Mouse (Mus musculus) cerebellum, adult 2 months (tissue): ENCODE measurements around the gene Bach1. TPM values are rescaled to one million over a fixed set of nuclear protein-coding genes. Genes with fewer than 3 reads are reported as not detected.

Experiments used
- DNase-seq, 2 experiments: peaks; one replicate each; pipeline ENCODE4 v3.0.0; 2021
- H3K27ac ChIP-seq: fragments of 200-500 bp; 2 replicates; pipeline ENCODE4 v1.5.1; 2012; ENCODE audit warnings: low read length, control low read depth, inconsistent platforms; ENCODE audit not compliant: insufficient read depth
- H3K27me3 ChIP-seq: fragments of 200-500 bp; 2 replicates; pipeline ENCODE4 v1.6.1; 2012; ENCODE audit warnings: inconsistent platforms, mild to moderate bottlenecking, low read length, moderate library complexity; ENCODE audit not compliant: control insufficient read depth, insufficient read depth
- H3K4me1 ChIP-seq: fragments of 200-500 bp; 2 replicates; pipeline ENCODE4 v1.6.1; 2011; ENCODE audit warnings: low read length; ENCODE audit not compliant: control insufficient read depth, insufficient read depth
- H3K4me3 ChIP-seq: fragments of 200-500 bp; replicated peaks from 2 replicates; pipeline ENCODE3; 2011; ENCODE audit warnings: mild to moderate bottlenecking, low read depth, low read length, control low read depth; ENCODE audit not compliant: insufficient read depth
- CTCF ChIP-seq: fragments of 200-500 bp; IDR thresholded peaks from 2 replicates; pipeline ENCODE4 v1.5.1; 2011; ENCODE audit warnings: low read depth, mild to moderate bottlenecking, control low read depth, low read length, moderate library complexity, borderline replicate concordance; ENCODE audit not compliant: insufficient read depth
- POLR2A ChIP-seq: fragments of 200-500 bp; IDR thresholded peaks from 2 replicates; pipeline ENCODE4 v1.6.1; 2011; ENCODE audit warnings: low read length, control low read depth, borderline replicate concordance; ENCODE audit not compliant: insufficient read depth
- WGBS: fragments of 180-500 bp; shearing (Covaris S2); methylation state at CpG from one replicate; pipeline ENCODE4 v1.1.7; 2018; 5-methylcytosine and 5-hydroxymethylcytosine counted together
- polyA plus RNA-seq: library from polyadenylated mRNA; depleted of rRNA; stranded (reverse); fragments of >200 nt; gene quantifications from 2 replicates; pipeline ENCODE4 v1.2.3, GENCODE M21; 2012

Gene Bach1
- polyA plus RNA-seq, 1 experiment: 8.5 TPM

GRCm38 (mm10) chr16:87661024-87661471 lies 37.7 kb upstream of the Bach1 start:
- no peak for DNase-seq
- Histone ChIP-seq H3K27me3 (no peaks in the 10 kb centered on the region), H3K27ac (no peak overlapping the region), H3K4me3 (no peak overlapping the region), H3K4me1 (no peaks in the 10 kb centered on the region)
- TF ChIP-seq CTCF: no peak
- WGBS: 82% methylated on average over 12 of the region's 12 CpGs

GRCm38 (mm10) chr16:87661636-87662035 lies 37.1 kb upstream of the Bach1 start:
- TF ChIP-seq POLR2A (no peak), CTCF (no peak)
- Histone ChIP-seq H3K4me3 (no peak overlapping the region), H3K27ac (no peak overlapping the region), H3K4me1 (no peaks in the 10 kb centered on the region), H3K27me3 (no peaks in the 10 kb centered on the region)
- WGBS: 93% methylated on average over 8 of the region's 8 CpGs
- no peak for DNase-seq

- Histone ChIP-seq H3K4me3 (no peak overlapping the region), H3K27me3 (no peaks in the 10 kb centered on the region), H3K4me1 (no peaks in the 10 kb centered on the region), H3K27ac (no peak overlapping the region)
- no peak for DNase-seq
- WGBS: 79% methylated on average over 2 of the region's 2 CpGs
- TF ChIP-seq CTCF: no peak
- TF ChIP-seq POLR2A: no peak
Measured at GRCm38 (mm10) chr16:87662528-87662927, 36.2 kb upstream of the Bach1 start.

GRCm38 (mm10) chr16:87663890-87664289 lies 34.9 kb upstream of the Bach1 start:
- Histone ChIP-seq H3K4me1 (no peaks in the 10 kb centered on the region), H3K27ac (no peak overlapping the region), H3K4me3 (no peak overlapping the region), H3K27me3 (no peaks in the 10 kb centered on the region)
- WGBS: 87% methylated on average over 6 of the region's 6 CpGs
- DNase-seq: no peak
- TF ChIP-seq CTCF (no peak), POLR2A (no peak)

GRCm38 (mm10) chr16:87665246-87665645 lies 33.5 kb upstream of the Bach1 start:
- WGBS: 39% methylated on average over 9 of the region's 9 CpGs
- TF ChIP-seq POLR2A: no peak
- TF ChIP-seq CTCF: no peak
- H3K27ac ChIP-seq: no peak overlapping the region
- no peaks in the 10 kb centered on the region for H3K4me1 ChIP-seq
- no peak for DNase-seq
- no peak overlapping the region for H3K4me3 ChIP-seq
- H3K27me3 ChIP-seq: no peaks in the 10 kb centered on the region

DNA sequence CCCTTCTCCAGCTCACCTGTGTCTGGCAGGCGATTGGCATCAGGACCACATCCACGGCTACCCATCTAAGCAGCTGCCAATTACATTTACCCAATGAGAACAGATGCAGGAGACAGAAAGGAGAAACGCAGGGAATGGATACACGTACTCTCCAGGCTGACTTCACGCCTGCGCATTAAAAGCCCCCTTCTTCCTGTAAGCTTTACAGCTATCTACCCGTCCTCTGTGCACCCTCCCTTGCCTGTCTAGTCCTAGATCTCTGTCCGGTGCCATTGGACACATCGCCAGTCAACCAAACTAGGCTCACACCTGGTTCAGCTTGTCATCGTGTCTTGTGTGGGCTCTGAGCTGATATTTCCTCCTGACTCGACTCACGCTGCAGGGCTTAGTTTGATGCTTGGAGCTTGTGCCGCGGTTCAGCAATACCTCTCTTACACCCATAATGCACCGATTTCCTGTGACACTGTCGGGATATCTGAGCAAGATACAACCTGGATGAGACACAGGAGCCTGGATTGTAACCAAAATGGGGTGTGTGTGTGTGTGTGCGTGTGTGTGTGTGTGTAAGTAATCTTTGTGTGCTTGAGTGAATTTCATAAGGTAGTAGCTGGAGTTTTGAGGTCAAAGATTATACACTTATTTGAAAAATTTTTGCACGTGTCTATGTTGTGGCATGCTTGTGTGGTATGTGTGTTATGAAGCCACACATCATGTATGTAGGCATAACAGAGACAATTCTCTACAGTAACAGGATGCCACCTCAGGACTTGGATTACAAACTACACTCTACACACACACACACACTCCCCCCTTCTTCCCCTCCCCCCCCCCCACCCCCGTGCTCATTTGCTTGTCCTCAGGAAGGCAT lies 32.8 kb upstream of the Bach1 start:
- TF ChIP-seq POLR2A: no peak
- no peak for TF ChIP-seq CTCF
- H3K27ac ChIP-seq: no peak overlapping the region
- 78% methylated on average over 19 of the region's 19 CpGs for WGBS
- no peak for DNase-seq
- H3K27me3 ChIP-seq: no peaks in the 10 kb centered on the region
- H3K4me3 ChIP-seq: no peak overlapping the region
- H3K4me1 ChIP-seq: no peaks in the 10 kb centered on the region

GRCm38 (mm10) chr16:87666620-87667004 lies 32.1 kb upstream of the Bach1 start:
- H3K4me3 ChIP-seq: no peak overlapping the region

GRCm38 (mm10) chr16:87668002-87668401 lies 30.7 kb upstream of the Bach1 start:
- DNase-seq: no peak
- Histone ChIP-seq H3K27ac (no peak overlapping the region), H3K4me3 (no peak overlapping the region), H3K27me3 (no peaks in the 10 kb centered on the region), H3K4me1 (no peaks in the 10 kb centered on the region)
- WGBS: 76% methylated on average over 6 of the region's 6 CpGs
- TF ChIP-seq POLR2A (no peak), CTCF (no peak)

More at GRCm38 (mm10) chr16:87666620-87667004, 32.1 kb upstream of the Bach1 start:
- H3K27me3 ChIP-seq: no peaks in the 10 kb centered on the region
- no peak overlapping the region for H3K27ac ChIP-seq
- 62% methylated on average over 4 of the region's 4 CpGs for WGBS
- no peak for DNase-seq
- TF ChIP-seq POLR2A (no peak), CTCF (no peak)
- H3K4me1 ChIP-seq: no peaks in the 10 kb centered on the region
